Mouse (Mus musculus) cortical plate, adult 2 months (tissue): ENCODE data around the gene Lipc.

Experiments
- CTCF ChIP-seq: fragments of 200-500 bp; IDR thresholded peaks from 2 replicates; pipeline ENCODE4 v1.5.1; 2011; ENCODE audit warnings: mild to moderate bottlenecking, control low read depth, low read length; ENCODE audit not compliant: insufficient read depth; ENCODE audit errors: extremely low read depth
- POLR2A ChIP-seq: fragments of 200-500 bp; IDR thresholded peaks from 2 replicates; pipeline ENCODE4 v1.6.1; 2011; ENCODE audit warnings: mild to moderate bottlenecking, low read length, control low read depth; ENCODE audit not compliant: insufficient read depth; ENCODE audit errors: extremely low read depth

DNA sequence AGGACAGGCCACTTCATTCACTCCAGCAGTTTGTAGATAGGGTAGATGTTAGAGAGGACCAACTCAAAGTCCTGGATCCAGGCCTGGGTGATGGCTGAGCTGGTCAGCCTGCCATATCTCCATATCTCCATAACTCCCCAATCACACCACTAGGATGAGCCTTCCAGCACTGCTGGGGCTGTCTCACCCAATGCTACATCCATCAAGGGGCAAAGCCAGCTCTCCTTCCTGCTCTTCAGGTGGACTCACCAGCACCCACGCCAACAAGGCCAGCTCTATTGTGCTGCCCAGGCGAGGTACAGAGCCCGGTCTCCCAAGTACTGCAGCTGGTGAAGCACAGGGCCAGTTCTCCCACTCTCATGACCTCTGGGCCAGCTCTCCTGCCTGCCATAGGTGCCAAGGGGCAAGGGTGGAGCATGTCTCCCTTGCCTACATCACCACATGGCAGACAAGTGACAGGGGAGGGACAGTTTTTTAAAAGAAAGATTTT, 31.0 kb upstream of the Lipc start:
- TF ChIP-seq CTCF (no peak), POLR2A (no peak)
